Mouse (Mus musculus): ENCODE data around the gene Uts2r.
A peak's percentile ranks its signal among the peaks of the same experiment; 100 is the strongest.

- TF ChIP-seq CTCF (IDR thresholded peaks at IDR 0.05; ENCODE audit: low read depth), result peak; percentile 55
- no peak for TF ChIP-seq EP300 (IDR thresholded peaks at IDR 0.05; ENCODE audit: low read depth)
Observed at GRCm38 (mm10) chr11:121148193-121148592, 11.9 kb upstream of the Uts2r start.

All from liver, embryonic 14.5 days (tissue).